Mouse (Mus musculus) c-Kit-negative CD71-positive TER-119-positive erythroid progenitor cells, embryonic 14.5 days (primary cell): Measurements from ENCODE around the gene Ackr3.

Experiments
- DNase-seq: peaks from one replicate; pipeline ENCODE4 v3.0.0-alpha.2; 2013; ENCODE audit warnings: low read depth, low spot score

Ackr3 gene

GRCm38 (mm10) chr1:90204821-90205220, 1.0 kb downstream of the Ackr3 start:
- DNase-seq, result no peak

- no peak for DNase-seq
These were observed 1.4 kb downstream of the Ackr3 start for GRCm38 (mm10) chr1:90205223-90205622.

- DNase-seq, result no peak
These were observed 2.9 kb downstream of the Ackr3 start for GRCm38 (mm10) chr1:90206684-90207083.

GRCm38 (mm10) chr1:90207279-90207678, 3.5 kb downstream of the Ackr3 start:
- no peak for DNase-seq

GRCm38 (mm10) chr1:90207739-90208502, 4.1 kb downstream of the Ackr3 start:
- DNase-seq, result no peak

- no peak for DNase-seq
These were observed 4.7 kb downstream of the Ackr3 start for GRCm38 (mm10) chr1:90208503-90208860.

GRCm38 (mm10) chr1:90209069-90209468, 5.3 kb downstream of the Ackr3 start:
- DNase-seq, result no peak

- DNase-seq, result no peak
These were observed 6.0 kb downstream of the Ackr3 start for GRCm38 (mm10) chr1:90209741-90210140.

- no peak for DNase-seq
These were observed 6.6 kb downstream of the Ackr3 start for GRCm38 (mm10) chr1:90210346-90210745.

GRCm38 (mm10) chr1:90210761-90211160, 7.0 kb downstream of the Ackr3 start:
- no peak for DNase-seq

GRCm38 (mm10) chr1:90212376-90212775, 8.6 kb downstream of the Ackr3 start:
- no peak for DNase-seq

GRCm38 (mm10) chr1:90212901-90213300, 9.1 kb downstream of the Ackr3 start:
- DNase-seq, result no peak

GRCm38 (mm10) chr1:90214021-90214420, 10.2 kb downstream of the Ackr3 start:
- DNase-seq, result no peak

GRCm38 (mm10) chr1:90214926-90215325, 11.1 kb downstream of the Ackr3 start:
- DNase-seq, result no peak

GRCm38 (mm10) chr1:90215881-90216280, 12.1 kb downstream of the Ackr3 start:
- DNase-seq, result no peak

- no peak for DNase-seq
These were observed 12.6 kb downstream of the Ackr3 start for GRCm38 (mm10) chr1:90216395-90216794.

- no peak for DNase-seq
These were observed 16.5 kb downstream of the Ackr3 start for GRCm38 (mm10) chr1:90220280-90220679.

- no peak for DNase-seq
These were observed 17.1 kb downstream of the Ackr3 start for GRCm38 (mm10) chr1:90220844-90221243.

GRCm38 (mm10) chr1:90221811-90222361, 18.1 kb downstream of the Ackr3 start:
- DNase-seq, result no peak

- DNase-seq, result no peak
These were observed 18.7 kb downstream of the Ackr3 start for GRCm38 (mm10) chr1:90222427-90222901.

- no peak for DNase-seq
These were observed 19.2 kb downstream of the Ackr3 start for GRCm38 (mm10) chr1:90223006-90223405.

GRCm38 (mm10) chr1:90225603-90226254, 21.9 kb downstream of the Ackr3 start:
- no peak for DNase-seq
